Mouse (Mus musculus) layer of hippocampus, postnatal 10 days (tissue): Measurements from ENCODE around the gene Wdfy3. TPM values are rescaled to one million over a fixed set of nuclear protein-coding genes. Genes with fewer than 3 reads are reported as not detected.
"Not testable (repeated sequence)": the region's sequence is repeated elsewhere in the genome, so short reads cannot be mapped to it uniquely, and the experiment has no call there.

ENCODE experiments used
- DNase-seq, 2 experiments: peaks; one replicate each; pipeline ENCODE4 v3.0.0; 2021; ENCODE audit warnings: low spot score in 2 of 2
- total RNA-seq, 2 experiments: library from RNA; stranded (reverse); gene quantifications; 2 replicates each; pipeline ENCODE4 v1.2.3; 2021

Gene Wdfy3
- total RNA-seq, 2 experiments from 2014 or later: 105 to 106 TPM

DNA sequence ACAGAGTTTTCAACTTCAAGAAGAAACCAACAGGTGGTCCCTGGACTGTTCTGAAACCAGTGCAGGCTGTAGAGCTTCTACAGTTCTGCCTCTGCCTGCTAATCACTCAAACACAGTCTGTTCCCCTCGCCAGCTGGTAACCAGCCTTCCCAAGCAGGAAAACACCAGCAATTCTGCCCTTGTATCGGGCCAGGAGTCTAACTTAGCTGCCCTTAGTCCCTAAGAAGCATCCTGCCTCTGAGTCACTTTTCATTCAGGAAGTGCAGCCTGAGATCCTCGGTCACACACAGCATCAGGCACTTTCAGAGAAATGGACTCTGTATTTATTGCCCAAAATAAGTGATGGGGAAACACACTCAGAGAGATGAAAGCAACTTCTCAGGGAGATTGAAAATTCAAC lies 66.3 kb downstream of the Wdfy3 start:
- DNase-seq: no peak

DNA sequence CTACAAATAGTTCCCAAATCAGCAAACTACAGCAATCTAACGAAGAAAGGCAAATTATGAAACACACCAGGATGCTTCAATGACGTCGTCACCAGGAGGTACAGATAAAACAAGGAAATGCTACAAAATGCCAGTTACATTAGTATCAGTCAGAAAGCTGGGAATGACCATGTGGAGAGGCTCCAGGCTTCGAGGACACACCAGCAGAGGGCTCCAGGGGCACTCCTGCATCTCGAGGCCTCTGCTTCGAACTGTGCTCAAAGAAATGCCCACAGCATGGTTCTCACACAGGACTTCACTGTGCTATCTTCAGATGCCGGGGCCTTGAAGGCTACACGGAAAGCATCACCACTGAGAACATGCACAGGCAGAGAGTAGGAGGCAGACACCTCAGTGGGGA lies 68.7 kb downstream of the Wdfy3 start:
- no peak for DNase-seq

DNA sequence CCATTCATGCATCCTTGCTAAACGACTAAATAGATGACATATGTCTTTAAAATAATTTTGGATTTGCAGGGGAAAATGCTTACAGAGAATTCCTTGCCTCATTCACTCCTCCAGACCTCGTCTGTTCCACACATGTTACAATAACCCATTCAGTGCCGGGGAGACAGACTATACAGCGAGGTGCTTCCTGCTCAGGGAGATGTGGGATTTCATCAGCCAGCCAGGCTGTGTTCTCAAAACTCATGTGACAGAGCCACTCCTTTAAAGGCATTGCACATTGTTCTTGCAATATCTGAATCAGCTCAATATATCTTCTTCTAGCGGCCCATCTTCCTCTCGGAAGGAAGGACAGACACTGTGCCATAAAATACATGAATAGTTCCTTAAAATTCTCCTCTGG lies 70.8 kb downstream of the Wdfy3 start:
- DNase-seq: no peak

DNA sequence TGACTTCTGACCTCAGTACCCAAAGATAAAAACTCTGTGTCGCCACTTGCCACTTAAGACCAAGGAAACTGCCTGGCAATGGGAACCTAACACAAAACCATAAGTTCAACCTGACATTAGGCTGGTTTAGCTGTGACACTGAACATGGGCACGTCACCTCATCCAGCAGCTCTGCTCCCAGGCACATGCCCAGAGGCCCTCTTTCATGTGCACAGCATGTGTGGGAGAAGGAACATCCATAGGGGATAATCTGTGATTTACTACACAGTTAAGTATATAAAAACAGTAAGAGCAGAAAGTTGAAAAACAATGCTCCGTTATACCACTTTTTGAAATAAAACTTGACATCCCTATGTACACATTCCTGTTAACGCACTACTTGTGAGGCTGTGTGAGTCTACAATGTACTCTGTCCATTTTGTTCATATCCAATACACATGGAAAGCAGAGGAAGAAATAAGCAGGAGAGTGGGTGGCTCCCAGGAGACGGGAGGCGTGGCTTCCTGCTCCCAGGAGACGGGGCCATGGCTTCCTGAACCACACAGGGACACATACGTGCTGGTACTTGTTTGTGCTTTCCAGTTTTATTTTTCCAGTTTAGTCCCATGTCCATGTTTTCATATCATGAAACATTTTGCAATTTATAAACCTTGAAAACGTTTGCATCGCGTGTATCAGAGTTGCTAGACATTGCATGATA lies 73.5 kb downstream of the Wdfy3 start:
- no peak for DNase-seq

DNA sequence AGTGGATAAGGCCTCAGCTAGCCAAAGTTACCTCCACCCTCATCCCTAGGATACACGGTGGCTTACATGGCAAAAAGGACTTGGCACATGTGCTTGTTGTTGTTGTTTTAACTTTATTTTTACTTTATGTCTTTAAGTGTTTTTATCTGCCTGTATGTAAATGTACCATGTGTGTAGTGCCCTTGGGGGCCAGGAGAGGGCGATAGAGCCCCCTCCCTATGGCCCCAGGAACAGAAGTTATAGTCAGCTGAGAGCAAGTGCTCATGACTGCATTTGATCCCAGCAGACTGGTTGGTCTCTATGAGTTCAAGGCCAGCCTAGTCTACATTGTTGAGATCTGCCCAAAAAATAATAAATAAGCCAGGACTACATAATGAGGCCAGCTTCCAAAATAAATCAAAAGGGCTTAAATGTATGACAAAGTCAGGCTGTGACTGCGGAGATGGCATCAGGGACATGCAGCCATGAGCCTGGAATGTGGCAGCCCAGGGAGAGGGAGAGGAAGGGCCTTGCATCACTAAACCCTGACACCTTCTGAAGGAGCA lies 74.2 kb downstream of the Wdfy3 start:
- DNase-seq: no peak

DNA sequence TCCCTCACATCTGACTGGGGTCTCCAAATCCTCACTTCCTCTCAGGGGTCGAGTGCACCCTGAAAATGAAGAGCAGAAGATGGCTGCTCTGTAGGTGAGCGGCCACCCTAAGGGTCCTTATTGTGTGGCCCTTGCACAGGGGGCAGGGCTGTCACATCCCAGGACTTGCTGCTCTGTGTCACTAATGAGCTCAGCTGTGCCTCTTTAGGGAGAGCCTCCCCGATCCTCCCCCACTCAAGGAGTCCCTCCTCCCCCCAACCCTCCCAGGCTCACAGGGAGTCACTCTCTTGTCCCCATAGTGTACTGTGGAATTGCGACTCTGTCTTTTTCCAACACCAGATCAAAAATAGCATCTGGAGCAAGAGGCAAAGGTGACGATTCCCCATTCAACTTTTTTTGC lies 75.7 kb downstream of the Wdfy3 start:
- no peak for DNase-seq

DNA sequence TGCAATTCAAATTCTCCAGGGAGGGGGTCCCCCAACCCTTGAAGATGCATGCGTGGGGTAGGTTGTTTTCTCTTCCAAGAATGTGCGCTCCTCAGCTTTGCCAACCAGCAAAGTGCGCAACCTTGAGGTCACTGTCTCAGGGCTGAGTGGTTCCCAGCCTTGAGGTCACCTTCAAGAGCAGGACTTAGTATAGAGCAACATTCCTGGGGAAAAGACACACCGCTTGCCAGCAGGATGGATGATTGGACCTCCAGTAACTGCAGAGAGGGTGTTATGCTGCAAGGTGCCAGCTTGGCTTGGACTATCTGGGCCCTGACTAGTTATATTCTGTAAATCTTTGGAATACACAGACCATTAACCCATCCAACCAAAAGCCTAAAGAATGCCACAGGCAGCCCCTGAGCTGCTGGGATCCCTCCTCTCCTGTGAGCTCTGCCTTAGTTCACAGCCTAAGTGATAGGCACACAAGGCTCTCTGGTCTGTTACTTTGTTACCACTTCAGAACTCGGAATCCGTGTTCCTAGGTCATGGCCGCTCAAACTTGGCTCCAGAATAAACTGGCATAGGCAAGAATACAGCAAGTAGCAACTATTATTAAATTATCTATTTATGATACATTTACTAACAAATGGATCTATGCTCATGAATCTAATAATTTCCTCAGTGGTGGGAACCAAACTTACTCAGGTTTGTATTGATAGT lies 76.6 kb downstream of the Wdfy3 start:
- no peak for DNase-seq

DNA sequence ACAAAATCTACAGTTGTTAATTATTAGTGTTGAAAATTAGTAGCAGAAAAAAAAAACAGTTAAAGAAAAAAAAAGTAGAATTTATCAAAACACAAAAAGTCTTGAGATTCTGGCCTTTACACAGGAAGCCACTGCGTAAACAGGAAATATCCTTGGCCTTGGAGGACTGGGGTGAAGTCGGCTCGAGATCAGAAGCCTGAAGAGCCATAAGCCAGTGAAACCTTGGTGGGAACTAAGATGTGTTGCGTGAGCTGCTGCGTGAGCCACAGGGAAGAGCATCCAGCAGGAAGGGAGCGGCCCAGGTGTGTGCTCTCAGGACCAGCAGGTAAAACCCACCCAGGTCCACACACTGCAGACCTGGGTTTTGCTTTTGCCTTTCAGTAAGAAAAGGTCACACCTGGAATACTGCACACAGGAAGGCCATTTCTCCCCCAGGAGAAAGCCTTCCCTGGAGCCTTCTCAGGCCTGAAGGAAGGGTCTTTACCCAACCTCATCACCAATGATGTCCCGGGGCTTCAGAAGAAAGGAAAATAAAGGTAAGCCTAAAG lies 79.3 kb downstream of the Wdfy3 start:
- DNase-seq: no peak

DNA sequence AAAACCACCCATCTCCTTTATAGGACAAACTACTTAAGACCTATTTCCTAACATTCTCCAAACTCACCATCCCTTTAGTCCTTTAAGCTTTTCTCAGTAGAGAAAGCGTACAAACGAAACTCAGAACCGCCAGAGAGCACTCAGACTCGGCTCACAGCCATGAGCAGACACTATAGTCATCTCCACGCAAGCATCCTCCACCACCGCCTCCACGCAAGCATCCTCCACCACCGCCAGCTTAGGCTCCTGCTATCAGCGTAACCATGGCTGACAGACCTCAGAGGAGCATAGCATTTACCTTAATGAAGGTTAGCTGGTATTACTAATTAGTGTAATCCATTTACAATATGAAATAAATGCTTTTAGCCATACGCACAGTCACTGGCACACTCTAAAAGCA lies 81.2 kb downstream of the Wdfy3 start:
- no peak for DNase-seq

DNA sequence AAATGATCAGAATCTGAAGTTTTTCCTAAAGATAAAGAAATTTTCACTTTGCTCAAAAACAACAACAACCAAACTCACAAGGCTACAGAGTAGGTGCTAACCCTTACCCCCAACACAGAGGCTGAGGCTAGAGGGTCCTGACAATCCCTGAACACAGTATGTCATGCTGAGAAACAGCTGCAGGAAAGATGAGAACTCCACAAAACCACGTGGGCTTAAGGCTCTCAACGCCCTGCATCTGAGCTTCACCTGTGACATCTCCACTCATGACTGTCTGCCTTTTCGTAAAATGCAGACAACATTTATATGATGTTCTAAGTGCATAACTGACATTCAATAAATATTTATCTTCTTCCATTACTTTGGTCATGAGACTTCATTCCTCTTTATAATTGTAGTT lies 83.0 kb downstream of the Wdfy3 start:
- DNase-seq: no peak

DNA sequence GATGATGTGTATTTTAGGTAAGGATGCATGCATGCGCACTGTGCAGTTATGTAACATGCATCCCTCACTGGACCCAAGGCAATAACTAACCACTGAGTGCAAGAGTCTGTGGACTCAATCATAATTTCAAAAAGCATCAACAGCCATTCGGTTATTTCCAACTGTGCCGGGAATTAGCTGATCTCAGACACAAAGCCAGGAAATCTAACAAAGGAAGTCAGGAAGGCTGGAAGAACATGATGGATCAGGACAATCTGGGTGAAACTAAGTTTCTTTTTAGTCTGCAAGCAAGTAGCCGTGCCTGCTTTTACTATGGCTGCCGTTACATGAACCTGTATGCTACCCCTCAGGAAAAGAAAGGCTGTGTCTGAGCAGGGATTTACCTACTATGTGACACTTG lies 87.5 kb downstream of the Wdfy3 start:
- no peak for DNase-seq

DNA sequence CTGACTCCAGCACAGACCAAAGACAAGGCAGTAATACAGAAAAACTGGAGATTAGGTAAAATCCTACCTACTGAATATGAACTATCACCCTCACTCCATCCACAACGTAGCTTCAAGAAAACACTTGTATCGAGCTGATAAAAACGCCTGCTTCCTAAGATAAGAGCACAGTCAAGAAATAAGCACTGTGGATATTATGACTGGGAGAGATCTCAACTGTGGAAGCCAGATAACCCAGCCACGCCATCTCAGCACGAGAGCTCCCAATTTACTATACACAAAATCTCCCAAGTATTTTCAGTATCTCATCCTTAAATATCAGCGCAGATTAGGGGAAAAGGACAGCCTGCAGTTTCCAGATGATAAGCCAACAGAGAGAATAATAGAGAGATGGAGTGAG lies 90.1 kb downstream of the Wdfy3 start:
- no peak for DNase-seq

DNA sequence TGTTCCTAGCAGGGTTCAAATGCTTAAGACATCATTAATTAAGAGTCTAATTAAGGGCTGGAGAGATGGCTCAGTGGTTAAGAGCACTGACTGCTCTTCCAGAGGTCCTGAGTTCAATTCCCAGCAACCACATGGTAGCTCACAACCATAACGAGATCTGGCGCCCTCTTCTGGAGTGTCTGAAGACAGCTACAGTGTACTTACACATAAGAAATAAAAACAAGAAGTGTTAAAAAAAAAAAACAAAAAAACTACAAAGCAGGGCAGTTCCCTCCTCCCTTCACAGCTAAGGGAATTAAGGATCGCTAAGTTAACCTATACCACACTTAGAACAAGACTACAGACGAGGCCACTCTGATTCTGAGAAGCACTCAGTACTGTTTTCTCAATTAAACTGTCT lies 97.1 kb downstream of the Wdfy3 start:
- not testable (repeated sequence) for DNase-seq

DNA sequence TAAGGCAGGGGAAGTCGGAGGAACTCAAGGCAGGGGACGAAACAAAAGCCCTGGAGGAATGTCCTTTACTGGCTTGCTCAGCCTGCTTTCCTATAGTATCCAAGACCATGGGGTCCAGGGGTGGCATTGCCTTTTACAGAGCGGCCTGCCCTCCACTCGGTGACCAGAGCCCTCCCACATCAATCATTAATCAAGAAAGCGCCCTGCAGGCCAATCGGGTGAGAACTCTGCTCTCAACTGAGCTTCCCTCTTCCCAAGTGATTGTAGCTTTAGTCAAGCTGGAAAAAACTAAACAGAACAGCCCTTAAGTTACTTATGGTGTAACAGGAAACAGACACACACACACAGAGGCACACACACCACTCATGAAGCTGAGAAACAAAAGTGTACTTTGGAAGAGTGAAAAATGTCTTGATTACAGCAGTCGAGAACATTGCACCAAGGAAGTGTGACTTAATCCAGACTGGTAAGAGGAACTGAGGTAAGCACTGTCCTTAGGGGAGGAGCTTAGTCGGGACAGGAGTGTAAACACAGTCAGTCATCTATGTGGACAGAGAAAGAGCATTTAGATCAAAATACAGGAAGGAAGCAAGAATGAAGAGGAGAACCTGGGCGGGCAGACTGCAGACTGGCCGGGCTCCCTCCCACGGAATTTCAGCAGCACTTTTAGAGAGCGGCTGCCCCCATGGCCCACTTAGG lies 101.4 kb downstream of the Wdfy3 start:
- DNase-seq: no peak

DNA sequence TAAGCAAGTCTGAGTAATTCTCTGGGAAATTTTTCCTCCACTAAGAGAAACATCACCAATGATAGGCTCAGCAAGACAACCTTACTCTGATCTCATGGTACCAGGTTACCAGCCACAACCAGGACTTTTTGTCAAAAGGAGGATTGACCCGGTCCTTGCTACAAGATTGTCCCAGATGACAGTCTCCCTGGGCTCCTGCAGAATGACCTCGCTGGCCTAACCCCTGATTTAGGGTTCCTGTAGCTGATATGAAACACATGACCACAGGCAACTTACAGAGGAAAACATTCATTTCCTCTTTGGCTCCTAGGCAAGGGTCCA lies 101.9 kb downstream of the Wdfy3 start:
- no peak for DNase-seq

DNA sequence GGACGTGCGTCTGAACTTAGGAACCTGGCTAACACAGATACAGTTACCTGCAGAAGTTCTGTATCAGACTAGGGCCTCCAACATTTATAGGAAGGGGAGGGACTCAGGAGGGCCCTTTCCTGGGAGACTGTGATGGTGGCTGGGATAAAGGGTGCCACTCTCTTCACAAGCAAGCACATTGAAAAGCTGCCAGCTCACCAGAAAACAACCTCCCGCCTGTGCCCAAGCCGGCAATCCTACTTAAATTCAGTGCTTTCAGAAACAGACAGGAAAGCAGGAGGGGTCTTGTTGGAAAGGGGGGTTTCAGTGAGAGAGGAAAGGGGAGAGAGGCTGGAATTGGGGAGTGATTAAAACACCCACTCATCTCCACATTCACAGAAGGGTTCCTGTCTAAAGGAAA lies 106.9 kb downstream of the Wdfy3 start:
- peak in 1 of 2 experiments; percentile 38 for DNase-seq

DNA sequence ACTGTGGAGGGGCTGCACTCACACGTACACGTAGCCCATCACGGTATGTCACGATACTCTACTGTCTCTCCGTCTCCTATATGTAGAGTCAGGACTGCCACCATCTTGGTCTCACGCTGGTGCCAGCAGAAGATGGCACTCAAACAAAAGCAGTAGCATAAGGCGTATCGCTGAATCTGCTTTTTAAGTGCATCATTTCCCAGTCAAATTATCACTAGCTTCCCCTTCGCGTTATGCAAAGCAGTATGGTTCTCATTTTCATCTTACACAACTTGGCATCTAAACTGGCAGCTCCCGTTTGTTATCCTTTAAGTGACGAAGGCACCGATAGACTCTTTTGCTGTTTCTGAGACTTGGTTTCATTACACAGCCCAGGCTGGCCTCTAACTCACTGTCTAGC lies 110.4 kb downstream of the Wdfy3 start:
- no peak for DNase-seq

DNA sequence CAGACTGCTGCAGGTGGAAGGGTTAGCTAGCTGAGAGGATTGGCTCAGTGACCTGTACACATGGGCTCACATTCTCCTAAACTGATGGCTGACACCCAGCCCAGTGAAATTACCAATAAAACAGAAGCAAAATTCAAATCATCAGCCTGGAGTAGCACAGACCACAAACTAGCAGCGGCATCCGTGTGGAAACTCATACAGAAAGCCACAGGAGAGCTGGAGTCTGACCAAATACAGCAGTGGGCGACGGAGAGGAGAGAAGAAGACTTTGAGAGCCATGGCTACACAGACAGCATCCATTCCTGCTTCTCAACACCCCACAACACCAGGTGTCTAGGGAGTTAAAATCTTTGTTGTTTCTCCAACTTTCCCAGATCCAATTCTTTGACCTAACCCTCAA lies 110.8 kb downstream of the Wdfy3 start:
- no peak for DNase-seq

DNA sequence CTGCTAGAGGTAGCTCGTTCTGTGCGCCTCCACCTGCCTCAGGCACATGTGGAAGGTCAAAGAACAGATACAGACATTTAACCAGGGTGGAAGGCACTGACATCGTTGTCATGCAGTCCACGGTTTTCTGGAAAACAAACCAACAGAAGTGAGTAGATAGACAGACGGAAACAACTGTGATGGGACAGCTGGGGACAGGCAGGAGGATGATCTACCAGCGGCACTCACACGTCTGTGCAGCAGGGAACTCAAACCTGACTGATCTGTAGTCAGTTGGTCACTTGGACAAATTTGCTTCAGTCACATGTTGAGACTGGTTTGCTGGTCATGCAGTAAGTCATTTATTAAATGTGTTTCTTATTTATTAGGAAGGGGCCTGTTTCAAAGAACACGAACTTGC lies 112.3 kb downstream of the Wdfy3 start:
- DNase-seq: no peak

DNA sequence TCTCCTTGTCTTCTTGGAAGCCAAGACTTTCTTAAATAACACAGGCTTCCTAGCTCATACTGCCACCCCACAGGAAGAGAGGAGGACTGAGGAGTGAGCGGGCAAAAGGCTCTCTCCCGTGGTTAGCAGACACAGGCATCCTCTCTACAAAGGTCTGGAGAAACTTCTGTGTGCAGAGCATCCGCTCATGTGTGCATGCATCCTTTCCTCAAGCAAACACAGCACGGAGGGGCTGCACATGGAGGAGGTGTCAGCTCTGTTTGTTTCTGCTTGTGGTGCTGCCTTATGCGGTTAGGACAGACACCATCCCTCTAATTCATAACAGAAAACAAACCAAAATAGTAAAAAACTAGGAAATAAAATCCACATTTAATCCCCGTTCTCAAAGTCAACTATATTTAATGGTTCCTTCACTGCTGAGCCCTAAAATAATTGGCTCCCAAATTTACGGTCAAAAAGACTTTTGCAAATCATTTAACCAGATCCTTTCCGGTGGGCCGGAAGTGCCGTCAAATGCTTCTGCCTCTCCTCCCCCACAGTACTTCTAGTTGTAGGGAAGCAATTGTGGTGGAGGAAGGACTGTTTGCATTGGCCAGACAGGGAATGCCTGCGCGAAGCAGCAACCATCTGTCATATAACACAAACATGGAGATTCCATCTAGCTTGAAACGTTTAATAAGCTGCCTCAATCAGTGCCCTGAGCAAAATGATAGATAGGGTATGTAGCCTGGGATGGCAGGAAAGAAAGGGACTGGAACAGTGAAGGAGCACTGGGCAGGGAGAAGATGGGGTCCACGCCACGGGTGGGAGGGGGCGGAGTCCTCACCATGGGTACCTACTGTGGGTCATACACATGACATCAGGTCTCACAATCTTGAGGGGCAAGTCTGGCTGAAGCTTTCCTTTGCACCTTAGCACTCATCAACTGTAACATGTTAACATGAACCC lies 115.1 kb downstream of the Wdfy3 start:
- DNase-seq: no peak

DNA sequence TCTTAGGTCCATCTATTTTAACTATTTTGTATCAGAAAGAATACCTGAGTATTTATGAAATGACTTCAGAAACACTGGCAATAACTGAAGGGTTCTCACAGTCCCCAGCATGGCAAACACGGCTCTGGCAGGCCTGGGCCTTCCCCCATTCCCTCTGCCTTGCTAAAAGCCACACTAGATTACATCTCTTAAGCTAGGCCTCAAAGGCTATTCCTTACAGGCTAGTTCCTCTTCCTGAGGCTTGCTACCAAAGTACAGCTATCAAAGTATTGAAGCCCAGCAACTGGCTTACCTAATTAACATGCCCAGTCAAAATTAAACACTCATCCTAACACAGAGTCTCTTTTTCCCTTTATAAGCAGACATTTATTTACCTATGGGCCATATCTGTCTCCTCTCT lies 117.8 kb downstream of the Wdfy3 start:
- DNase-seq: no peak
